19 mouse cellular contexts compared by ENCODE assay signal in genomic region chr8:85788341-85788740, GRCm38 (mm10). TPM values are rescaled to one million over a fixed set of nuclear protein-coding genes. Genes with fewer than 3 reads are reported as not detected.
DNase-seq lines count a peak whose midpoint lies in the region; ATAC-seq and TF ChIP-seq lines count a peak whose summit lies in the region.
"Had no signal": no experiment of that assay in that cellular context is flagged by ENCODE, and none has a peak within 500 bp of the region (broad histone marks: within the 10 kb centered on the region; RNA-seq: fewer than 3 reads in every experiment).

No protein-coding gene starts in this region.

- WGBS in midbrain, embryonic 11.5 days, result 85% methylated on average over 3 of the region's 3 CpGs
- WGBS in midbrain, embryonic 13.5 days, result 95% methylated on average over 3 of the region's 3 CpGs
- WGBS in kidney, embryonic 14.5 days, result 83% methylated on average over 3 of the region's 3 CpGs

- TF ChIP-seq CTCF in gastrocnemius, adult 2 months (IDR thresholded peaks at IDR 0.05), result no peak

- no peaks in the 10 kb centered on the region for H3K4me1 ChIP-seq in midbrain, embryonic 11.5 days (ENCODE audit: control insufficient read depth, insufficient read depth, low read length)
- no peaks in the 10 kb centered on the region for H3K4me1 ChIP-seq in midbrain, embryonic 13.5 days (replicated peaks)
- H3K4me1 ChIP-seq in kidney, embryonic 14.5 days (ENCODE audit: control insufficient read depth, insufficient read depth, low read length), result no peaks in the 10 kb centered on the region
- H3K4me1 ChIP-seq: embryonic facial prominence, embryonic 10.5 days; embryonic facial prominence, embryonic 12.5 days; forebrain, embryonic 13.5 days; forebrain, embryonic 15.5 days had no signal

- DNase-seq in midbrain, embryonic 11.5 days (ENCODE audit: low spot score, missing footprints), result peak; percentile 37
- DNase-seq in gastrocnemius, adult 2 months, result no peak
- DNase-seq: adrenal gland, adult 2 months; adrenal gland, postnatal 10 days; adrenal gland, postnatal 25 days; cerebellum, adult 11 months; cerebellum, adult 18-20 months; cerebellum, adult 8-10 months; cerebellum, adult 9-11 months; cerebellum, postnatal 14 days; cerebellum, postnatal 36 days; forebrain, postnatal 0 days had no signal

- H3K27ac ChIP-seq in midbrain, embryonic 11.5 days (ENCODE audit: low read depth, low read length), result no peak overlapping the region
- no peak overlapping the region for H3K27ac ChIP-seq in midbrain, embryonic 13.5 days
- H3K27ac ChIP-seq in gastrocnemius, adult 2 months, result no peak overlapping the region
- H3K27ac ChIP-seq in kidney, embryonic 14.5 days (ENCODE audit: low read depth, low read length), result no peak overlapping the region
- H3K27ac ChIP-seq: embryonic facial prominence, embryonic 10.5 days; embryonic facial prominence, embryonic 12.5 days; forebrain, embryonic 13.5 days; forebrain, embryonic 15.5 days had no signal

- H3K36me3 ChIP-seq in midbrain, embryonic 11.5 days (ENCODE audit: control insufficient read depth, insufficient read depth, low read length), result no peaks in the 10 kb centered on the region
- 0 out of 2 replicates have a peak, but pooled peaks cover 12% of the 10 kb centered on the region for H3K36me3 ChIP-seq in midbrain, embryonic 13.5 days
- H3K36me3 ChIP-seq in kidney, embryonic 14.5 days (ENCODE audit: control insufficient read depth, insufficient read depth, low read length), result no peaks in the 10 kb centered on the region

- H3K27me3 ChIP-seq in midbrain, embryonic 11.5 days (ENCODE audit: control insufficient read depth, insufficient read depth, low read length), result no peaks in the 10 kb centered on the region
- H3K27me3 ChIP-seq in midbrain, embryonic 13.5 days, result no peaks in the 10 kb centered on the region
- H3K27me3 ChIP-seq in kidney, embryonic 14.5 days (ENCODE audit: control insufficient read depth, insufficient read depth, low read length), result no peaks in the 10 kb centered on the region
- H3K27me3 ChIP-seq: embryonic facial prominence, embryonic 12.5 days; forebrain, embryonic 13.5 days; forebrain, embryonic 15.5 days had no signal

- ATAC-seq in midbrain, embryonic 11.5 days (ENCODE audit: low FRiP score), result no peak
- no peak for ATAC-seq in midbrain, embryonic 13.5 days
- 0 out of 2 replicates have a peak, but pooled peaks have one; percentile 24 for ATAC-seq in megakaryocyte, adult 5-6 weeks (ENCODE audit: poor library complexity, severe bottlenecking)
- ATAC-seq in kidney, embryonic 14.5 days (ENCODE audit: low FRiP score, low TSS enrichment), result no peak
- ATAC-seq: forebrain, embryonic 13.5 days; forebrain, embryonic 15.5 days; forebrain, postnatal 0 days had no signal

- H3K9ac ChIP-seq in midbrain, embryonic 11.5 days (ENCODE audit: low read length), result no peak overlapping the region
- H3K9ac ChIP-seq in midbrain, embryonic 13.5 days (replicated peaks), result no peak overlapping the region
- H3K9ac ChIP-seq in kidney, embryonic 14.5 days (ENCODE audit: low read depth, low read length), result no peak overlapping the region
- H3K9ac ChIP-seq: embryonic facial prominence, embryonic 12.5 days; forebrain, embryonic 13.5 days; forebrain, embryonic 15.5 days; forebrain, postnatal 0 days had no signal

- intact Hi-C loops in gastrocnemius, adult 2 months (cut with DNase I), result no loop called here

- H3K4me3 ChIP-seq in midbrain, embryonic 11.5 days (ENCODE audit: low read depth, low read length), result no peak overlapping the region
- H3K4me3 ChIP-seq in midbrain, embryonic 13.5 days (replicated peaks), result no peak overlapping the region
- no peak overlapping the region for H3K4me3 ChIP-seq in gastrocnemius, adult 2 months
- no peak overlapping the region for H3K4me3 ChIP-seq in kidney, embryonic 14.5 days (ENCODE audit: low read length)
- H3K4me3 ChIP-seq: embryonic facial prominence, embryonic 10.5 days; embryonic facial prominence, embryonic 12.5 days; forebrain, embryonic 13.5 days; forebrain, embryonic 15.5 days had no signal

- no peak overlapping the region for H3K4me2 ChIP-seq in midbrain, embryonic 11.5 days
- no peak overlapping the region for H3K4me2 ChIP-seq in midbrain, embryonic 13.5 days (replicated peaks)
- no peak overlapping the region for H3K4me2 ChIP-seq in kidney, embryonic 14.5 days (replicated peaks; ENCODE audit: low read depth, low read length)
- H3K4me2 ChIP-seq: embryonic facial prominence, embryonic 12.5 days; forebrain, embryonic 13.5 days; forebrain, embryonic 15.5 days had no signal

- H3K9me3 ChIP-seq in midbrain, embryonic 11.5 days (ENCODE audit: control insufficient read depth, low read length), result no peaks in the 10 kb centered on the region
- no peaks in the 10 kb centered on the region for H3K9me3 ChIP-seq in midbrain, embryonic 13.5 days
- no peaks in the 10 kb centered on the region for H3K9me3 ChIP-seq in kidney, embryonic 14.5 days (ENCODE audit: control insufficient read depth, low read length)
- H3K9me3 ChIP-seq: embryonic facial prominence, embryonic 10.5 days; embryonic facial prominence, embryonic 12.5 days; forebrain, embryonic 13.5 days; forebrain, embryonic 15.5 days had no signal

RNA-seq across cellular contexts. Expression of gene Itfg1, which starts 52.4 kb away (rescaled TPM):
- polyA plus RNA-seq in midbrain, embryonic 11.5 days (2014; fragmentation: Nextera tagmentation; extraction: Ambion mirVana), result 105 and 118 TPM in 2 replicates
- polyA plus RNA-seq in midbrain, embryonic 13.5 days (2015; fragmentation: Nextera tagmentation; extraction: Ambion mirVana), result 155 and 157 TPM in 2 replicates
- 43.0 and 50.6 TPM in 2 replicates for total RNA-seq in megakaryocyte, adult 5-6 weeks (2015)
- 32.5 and 36.2 TPM in 2 replicates for total RNA-seq in megakaryocyte, adult 5-6 weeks (2017)
- total RNA-seq in gastrocnemius, adult 2 months (2021), result 10 to 100 TPM; 39.5 to 45.8 TPM
- 67.0 and 90.0 TPM in 2 replicates for polyA plus RNA-seq in kidney, embryonic 14.5 days (2014; fragmentation: Nextera tagmentation; extraction: Ambion mirVana)

RNA-seq across cellular contexts. Expression of gene Phkb, which starts 52.4 kb away (rescaled TPM):
- 45.4 and 49.1 TPM in 2 replicates for polyA plus RNA-seq in midbrain, embryonic 11.5 days (2014; fragmentation: Nextera tagmentation; extraction: Ambion mirVana)
- 41.8 and 44.7 TPM in 2 replicates for polyA plus RNA-seq in midbrain, embryonic 13.5 days (2015; fragmentation: Nextera tagmentation; extraction: Ambion mirVana)
- total RNA-seq in megakaryocyte, adult 5-6 weeks (2015), result 26.1 and 38.3 TPM in 2 replicates
- total RNA-seq in megakaryocyte, adult 5-6 weeks (2017), result 13.5 and 19.1 TPM in 2 replicates
- total RNA-seq in gastrocnemius, adult 2 months (2021), result 100 to 1,000 TPM; 268 to 447 TPM
- polyA plus RNA-seq in kidney, embryonic 14.5 days (2014; fragmentation: Nextera tagmentation; extraction: Ambion mirVana), result 72.4 and 73.8 TPM in 2 replicates
